Mouse (Mus musculus) kidney, postnatal 36 days (tissue): ENCODE measurements around the gene Cyp26a1.

Source experiments
- DNase-seq, 2 experiments: peaks; one replicate each; pipeline ENCODE4 v3.0.0; 2021 to 2022; ENCODE audit warnings: mixed read lengths in 2 of 2

Gene Cyp26a1

GRCm38 (mm10) chr19:37697651-37698272, at the start of gene Cyp26a1:
Gene Cyp26a1, plus strand, starts transcription at chr19:37697798.
- peak in 1 of 2 experiments; percentile 46 for DNase-seq

- DNase-seq, result no peak
Observed at GRCm38 (mm10) chr19:37647994-37648393, 49.6 kb upstream of the Cyp26a1 start.

GRCm38 (mm10) chr19:37650526-37650925, 47.1 kb upstream of the Cyp26a1 start:
- DNase-seq, result no peak

- no peak for DNase-seq
Observed at GRCm38 (mm10) chr19:37654012-37654411, 43.6 kb upstream of the Cyp26a1 start.

GRCm38 (mm10) chr19:37656441-37656840, 41.2 kb upstream of the Cyp26a1 start:
- DNase-seq, result peak; percentile 62 to 83

GRCm38 (mm10) chr19:37665256-37665655, 32.3 kb upstream of the Cyp26a1 start:
- no peak for DNase-seq

GRCm38 (mm10) chr19:37667855-37668594, 29.6 kb upstream of the Cyp26a1 start:
- DNase-seq, result no peak

GRCm38 (mm10) chr19:37668657-37669056, 28.9 kb upstream of the Cyp26a1 start:
- DNase-seq, result no peak

GRCm38 (mm10) chr19:37669486-37669885, 28.1 kb upstream of the Cyp26a1 start:
- peak in 1 of 2 experiments; percentile 25 for DNase-seq

- DNase-seq, result no peak
Observed at GRCm38 (mm10) chr19:37673393-37673792, 24.2 kb upstream of the Cyp26a1 start.

GRCm38 (mm10) chr19:37685281-37685680, 12.3 kb upstream of the Cyp26a1 start, which contains the start of gene Cyp26c1:
Gene Cyp26c1, plus strand, starts transcription at chr19:37685581.
- DNase-seq, result no peak

GRCm38 (mm10) chr19:37686347-37686746, 11.3 kb upstream of the Cyp26a1 start:
- no peak for DNase-seq

GRCm38 (mm10) chr19:37686941-37687850, 10.4 kb upstream of the Cyp26a1 start:
- peak in 1 of 2 experiments; percentile 35 for DNase-seq

GRCm38 (mm10) chr19:37689478-37689877, 8.1 kb upstream of the Cyp26a1 start:
- no peak for DNase-seq

GRCm38 (mm10) chr19:37690716-37691115, 6.9 kb upstream of the Cyp26a1 start:
- no peak for DNase-seq

GRCm38 (mm10) chr19:37692879-37693278, 4.7 kb upstream of the Cyp26a1 start:
- DNase-seq, result peak in 1 of 2 experiments; percentile 30

GRCm38 (mm10) chr19:37695146-37695545, 2.5 kb upstream of the Cyp26a1 start:
- no peak for DNase-seq

- peak in 1 of 2 experiments; percentile 19 for DNase-seq
Observed at GRCm38 (mm10) chr19:37695762-37696602, 1.6 kb upstream of the Cyp26a1 start.

GRCm38 (mm10) chr19:37696603-37697334, 829 bp upstream of the Cyp26a1 start:
- DNase-seq, result no peak

- peak in 1 of 2 experiments; percentile 10 for DNase-seq
Observed at GRCm38 (mm10) chr19:37697335-37697636, 312 bp upstream of the Cyp26a1 start.
